Mouse (Mus musculus): ENCODE measurements around the gene Hic1. TPM values are rescaled to one million over a fixed set of nuclear protein-coding genes. Genes with fewer than 3 reads are reported as not detected.
A peak's percentile ranks its signal among the peaks of the same experiment; 100 is the strongest.

Gene Hic1
- polyA plus RNA-seq, 1 experiment from 2014 or later: 16.2 TPM

DNA sequence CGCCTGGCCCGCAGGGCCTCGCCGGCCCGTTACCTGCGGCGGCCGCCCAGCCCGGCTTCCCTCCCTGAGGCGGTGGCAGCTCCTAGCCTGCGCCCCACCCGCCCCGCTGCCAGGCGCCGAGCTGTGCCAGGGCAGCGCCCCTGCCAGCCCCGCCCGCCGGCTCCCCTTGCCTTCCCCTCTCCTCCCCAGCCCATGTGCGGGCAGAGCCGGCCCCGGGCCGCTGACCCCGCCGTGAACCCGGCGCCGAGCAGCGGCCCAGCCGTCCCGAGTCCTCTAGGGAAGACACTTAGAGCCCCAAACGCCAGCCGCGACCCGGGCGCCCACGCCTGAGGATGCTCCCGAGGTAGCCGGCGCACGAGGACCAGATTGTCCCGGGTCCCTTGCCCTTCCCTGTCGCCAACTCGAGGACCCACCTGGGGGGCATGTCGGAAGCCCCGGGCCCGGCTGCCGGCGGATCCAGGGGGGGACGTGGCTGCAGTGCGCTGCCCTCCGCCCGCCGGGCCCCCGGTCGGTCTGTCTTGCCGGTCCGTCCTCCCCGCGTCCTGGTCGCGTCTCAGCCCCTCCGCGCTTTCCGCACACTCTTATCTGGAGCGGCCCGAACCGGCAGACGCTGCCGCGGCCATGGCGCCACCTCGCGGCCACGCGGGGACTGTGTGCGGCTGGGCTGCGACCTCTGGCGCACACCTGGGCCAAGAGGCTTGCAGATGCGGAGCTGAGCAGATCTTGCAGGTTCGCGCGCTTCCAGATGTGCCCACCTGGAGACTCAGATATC, 543 bp downstream of the Hic1 start:
- Histone ChIP-seq H3K4me1 (ENCODE audit: insufficient read depth, low read length) (peaks cover 66% of the 10 kb centered on the region), H3K4me2 (replicated peaks; ENCODE audit: low read depth, low read length) (peak overlapping the region; percentile 90), H3K9me3 (ENCODE audit: low read length) (no peaks in the 10 kb centered on the region), H3K9ac (replicated peaks; ENCODE audit: low read length) (peak overlapping the region; percentile 77), H3K27ac (ENCODE audit: low read length) (peak overlapping the region; percentile 92), H3K27me3 (ENCODE audit: insufficient read depth, low read length) (peaks cover 78% of the 10 kb centered on the region), H3K4me3 (ENCODE audit: low read length) (peak overlapping the region; percentile 76), H3K36me3 (ENCODE audit: insufficient read depth, low read length) (peaks cover 5% of the 10 kb centered on the region; the same call in 1 of the 2 replicates)
- 0% methylated on average over 75 of the region's 83 CpGs for WGBS
- ATAC-seq (ENCODE audit: low FRiP score, low TSS enrichment): peak; percentile 27; the same call in 1 of the 2 replicates

DNA sequence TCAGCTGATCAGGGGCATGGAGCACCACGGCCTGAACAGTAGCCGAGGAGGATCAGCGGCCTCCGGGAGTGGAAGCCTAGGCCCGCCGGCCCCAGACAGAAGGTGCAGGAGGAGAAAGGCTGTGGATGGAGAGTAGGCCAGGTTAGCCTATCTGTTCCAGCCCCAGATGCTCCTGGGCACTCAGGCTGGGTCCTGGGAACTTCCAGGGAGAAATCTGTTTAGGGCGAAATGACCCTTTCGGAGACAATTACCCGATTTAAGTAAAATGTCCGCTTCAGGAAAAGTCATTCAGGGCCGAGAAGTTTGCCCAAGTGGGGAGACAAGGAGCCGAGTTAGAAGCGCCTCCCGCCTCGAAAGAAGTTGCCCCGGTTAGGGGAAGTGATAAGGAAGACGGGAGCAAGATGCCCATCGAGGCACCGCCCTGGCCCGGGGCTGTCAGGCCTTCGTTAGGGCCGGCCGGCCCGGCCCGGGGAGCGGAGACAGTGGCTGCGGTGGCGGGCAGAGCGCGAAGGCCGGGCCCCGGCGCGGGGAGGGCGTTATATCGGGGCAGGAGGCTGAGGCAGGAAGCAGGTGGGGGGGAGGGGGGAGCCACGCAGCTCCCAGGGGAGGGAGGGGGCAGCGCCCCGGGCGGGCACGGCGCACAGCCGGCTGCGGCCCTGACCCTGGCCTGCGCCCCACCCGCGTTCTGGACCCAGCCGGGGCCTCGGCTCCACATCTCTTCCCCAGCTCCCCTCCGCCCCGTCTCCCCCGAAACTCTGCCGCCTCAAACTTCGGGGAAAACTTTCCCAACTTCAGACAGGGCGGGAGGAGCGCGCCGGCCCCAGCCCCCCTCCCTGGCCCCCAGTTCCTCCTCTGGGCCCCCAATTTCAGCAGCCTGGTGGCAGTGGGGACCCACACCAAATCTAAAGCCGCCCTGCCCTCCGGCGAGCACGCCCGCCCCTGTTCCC, 1.4 kb downstream of the Hic1 start:
- Histone ChIP-seq H3K4me3 (ENCODE audit: low read length) (peak overlapping the region; percentile 76), H3K9me3 (ENCODE audit: low read length) (no peaks in the 10 kb centered on the region), H3K4me2 (replicated peaks; ENCODE audit: low read depth, low read length) (peak overlapping the region; percentile 90), H3K4me1 (ENCODE audit: insufficient read depth, low read length) (peaks cover 65% of the 10 kb centered on the region), H3K27me3 (ENCODE audit: insufficient read depth, low read length) (peaks cover 75% of the 10 kb centered on the region), H3K9ac (replicated peaks; ENCODE audit: low read length) (peak overlapping the region; percentile 77), H3K27ac (ENCODE audit: low read length) (peak overlapping the region; percentile 92), H3K36me3 (ENCODE audit: insufficient read depth, low read length) (peaks cover 14% of the 10 kb centered on the region; the same call in 1 of the 2 replicates)
- 2% methylated on average over 48 of the region's 63 CpGs for WGBS
- no peak for ATAC-seq (ENCODE audit: low FRiP score, low TSS enrichment)

DNA sequence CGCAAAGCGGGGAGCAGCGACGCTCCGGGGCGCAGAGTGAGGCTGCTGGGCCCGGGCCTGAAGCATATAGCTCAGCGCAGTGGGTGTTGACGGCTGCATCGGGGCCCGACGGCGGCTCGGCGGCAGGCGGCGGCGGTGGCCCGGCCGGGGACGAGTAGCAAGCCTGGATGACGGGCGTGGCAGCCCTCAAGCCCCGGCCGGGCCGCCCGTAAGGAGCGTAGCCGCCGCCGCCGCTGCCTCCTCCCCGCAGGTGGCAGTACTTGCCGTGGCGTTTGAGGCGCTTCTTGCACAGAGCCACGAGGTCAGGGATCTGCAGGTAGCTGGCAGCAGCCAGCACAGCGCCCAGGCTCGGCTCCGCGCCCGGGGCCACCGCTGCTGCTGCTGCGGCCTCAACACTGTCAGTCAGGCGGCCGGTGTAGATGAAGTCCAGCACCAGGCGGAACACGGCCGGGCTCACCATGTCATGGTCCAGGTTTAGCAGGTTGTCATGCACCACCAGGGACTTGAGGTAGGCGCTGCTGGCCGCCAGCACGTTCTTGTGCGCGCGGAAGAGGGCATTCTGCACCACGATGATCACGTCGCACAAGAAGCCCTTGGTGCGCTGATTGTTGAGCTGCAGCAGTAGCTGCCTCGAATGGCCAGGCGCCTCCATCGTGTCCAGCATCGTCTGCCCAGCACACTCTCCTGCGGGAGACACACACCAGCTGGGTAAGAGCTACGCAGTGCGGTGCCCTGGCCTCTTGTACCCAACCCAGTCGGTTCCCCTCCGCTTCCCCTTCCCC, 2.3 kb downstream of the Hic1 start:
- WGBS: 4% methylated on average over 63 of the region's 68 CpGs
- Histone ChIP-seq H3K36me3 (ENCODE audit: insufficient read depth, low read length) (peaks cover 20% of the 10 kb centered on the region), H3K4me1 (ENCODE audit: insufficient read depth, low read length) (peaks cover 63% of the 10 kb centered on the region)

DNA sequence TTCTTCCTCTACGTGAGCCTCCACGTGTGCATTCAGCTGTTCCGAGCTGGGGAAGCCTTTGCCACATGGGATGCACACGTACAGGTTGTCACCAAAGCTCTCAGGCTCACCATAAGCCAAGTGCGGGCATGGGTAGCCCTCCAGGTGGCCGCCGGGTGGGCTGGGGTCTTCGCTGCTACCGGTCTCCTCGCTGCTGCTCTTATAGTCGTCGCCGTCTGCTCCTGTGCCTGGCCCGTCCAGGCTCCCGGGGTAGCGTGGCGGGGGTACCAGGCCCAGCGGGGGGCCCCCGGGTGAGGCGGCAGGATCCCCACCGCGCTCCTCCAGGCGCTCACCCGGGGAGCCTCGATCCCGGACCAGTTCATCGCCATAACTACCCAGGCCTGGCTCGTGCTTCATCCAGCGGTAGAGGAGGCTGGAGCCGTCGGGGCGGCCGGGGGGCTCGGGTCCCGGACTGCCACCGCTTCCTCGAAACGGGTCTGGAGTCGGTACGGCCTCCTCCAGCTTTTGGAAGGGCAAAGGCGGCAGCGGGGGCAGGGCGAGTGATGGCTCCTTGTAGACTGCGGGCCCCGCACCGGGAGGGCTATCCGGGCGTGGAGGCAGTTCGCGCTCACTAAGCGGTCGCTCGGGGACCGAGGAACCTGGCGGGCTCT, 3.0 kb downstream of the Hic1 start:
- H3K27me3 ChIP-seq (ENCODE audit: insufficient read depth, low read length): peaks cover 59% of the 10 kb centered on the region
- 9% methylated on average over 55 of the region's 55 CpGs for WGBS
- no peak for ATAC-seq (ENCODE audit: low FRiP score, low TSS enrichment)
- H3K4me2 ChIP-seq (replicated peaks; ENCODE audit: low read depth, low read length): peak overlapping the region; percentile 90
- H3K4me3 ChIP-seq (ENCODE audit: low read length): peak overlapping the region; percentile 76
- H3K9me3 ChIP-seq (ENCODE audit: low read length): no peaks in the 10 kb centered on the region
- peak overlapping the region; percentile 92 for H3K27ac ChIP-seq (ENCODE audit: low read length)
- peaks cover 26% of the 10 kb centered on the region for H3K36me3 ChIP-seq (ENCODE audit: insufficient read depth, low read length)
- H3K9ac ChIP-seq (replicated peaks; ENCODE audit: low read length): peak overlapping the region; percentile 77
- H3K4me1 ChIP-seq (ENCODE audit: insufficient read depth, low read length): peaks cover 62% of the 10 kb centered on the region

More for the DNA sequence above, 2.3 kb downstream of the Hic1 start:
- Histone ChIP-seq H3K9ac (replicated peaks; ENCODE audit: low read length) (peak overlapping the region; percentile 77), H3K27ac (ENCODE audit: low read length) (peak overlapping the region; percentile 92), H3K4me3 (ENCODE audit: low read length) (peak overlapping the region; percentile 76), H3K4me2 (replicated peaks; ENCODE audit: low read depth, low read length) (peak overlapping the region; percentile 90), H3K9me3 (ENCODE audit: low read length) (no peaks in the 10 kb centered on the region), H3K27me3 (ENCODE audit: insufficient read depth, low read length) (peaks cover 66% of the 10 kb centered on the region)
- ATAC-seq (ENCODE audit: low FRiP score, low TSS enrichment): no peak

DNA sequence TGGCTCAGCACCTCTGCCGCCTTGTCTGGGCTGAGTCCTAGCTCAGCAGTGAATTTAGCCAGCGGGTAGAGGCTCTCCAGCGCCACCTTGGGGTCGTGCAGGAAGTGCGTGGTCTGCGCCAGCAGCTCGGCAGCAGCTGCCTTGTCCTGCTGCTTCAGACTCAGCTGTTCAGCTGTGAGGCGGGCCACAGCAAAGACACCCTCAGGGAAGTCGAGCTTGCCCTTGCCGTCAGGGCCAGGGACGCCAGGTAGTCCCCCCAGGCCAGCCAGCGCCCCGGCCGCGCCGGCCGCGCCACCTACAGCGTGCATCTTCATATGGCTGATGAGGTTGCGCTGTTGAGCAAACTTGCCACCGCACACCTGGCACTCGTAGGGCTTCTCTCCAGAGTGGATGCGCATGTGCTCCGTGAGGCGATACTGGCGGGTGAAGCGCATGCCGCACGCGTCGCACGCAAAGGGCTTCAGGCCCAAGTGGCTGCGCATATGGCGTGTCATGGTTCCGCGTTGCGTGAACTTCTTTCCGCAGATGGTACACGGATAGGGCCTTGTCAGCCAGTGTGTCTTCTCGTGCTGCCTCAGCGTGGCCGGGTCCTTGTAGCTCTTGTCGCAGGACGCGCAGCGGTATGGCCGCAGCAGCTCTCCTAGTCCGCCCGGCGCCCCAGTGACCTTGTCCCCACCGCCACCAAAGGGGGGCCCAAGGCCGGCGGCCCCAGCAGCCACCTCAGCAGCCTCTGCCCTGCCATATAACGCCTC, 3.7 kb downstream of the Hic1 start:
- Histone ChIP-seq H3K4me1 (ENCODE audit: insufficient read depth, low read length) (peaks cover 58% of the 10 kb centered on the region), H3K4me3 (ENCODE audit: low read length) (peak overlapping the region; percentile 76), H3K36me3 (ENCODE audit: insufficient read depth, low read length) (peaks cover 28% of the 10 kb centered on the region), H3K9me3 (ENCODE audit: low read length) (no peaks in the 10 kb centered on the region), H3K27ac (ENCODE audit: low read length) (peak overlapping the region; percentile 92), H3K9ac (replicated peaks; ENCODE audit: low read length) (peak overlapping the region; percentile 77), H3K27me3 (ENCODE audit: insufficient read depth, low read length) (peaks cover 52% of the 10 kb centered on the region), H3K4me2 (replicated peaks; ENCODE audit: low read depth, low read length) (peak overlapping the region; percentile 90)
- ATAC-seq (ENCODE audit: low FRiP score, low TSS enrichment): no peak
- WGBS: 9% methylated on average over 54 of the region's 54 CpGs

DNA sequence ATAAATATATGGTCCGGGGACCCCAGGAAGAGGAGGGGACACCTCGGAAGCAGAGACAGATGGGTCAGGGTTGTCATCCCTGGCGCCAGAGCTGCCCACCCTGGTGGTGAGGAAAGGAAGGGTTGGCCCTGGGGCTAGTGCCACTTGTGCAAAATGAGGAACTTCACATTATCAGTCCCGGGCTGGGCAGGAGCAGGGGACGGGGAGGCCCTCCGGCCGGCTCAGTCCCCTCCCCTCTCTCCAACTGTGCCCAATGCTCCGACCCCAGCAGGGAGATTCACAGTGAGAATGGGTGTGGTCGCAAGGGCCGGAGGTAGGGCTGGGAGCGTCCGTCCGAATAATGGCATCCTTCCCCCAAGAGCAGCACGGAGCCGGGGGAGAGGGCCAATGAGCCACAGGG, 4.6 kb downstream of the Hic1 start:
- WGBS: 13% methylated on average over 15 of the region's 15 CpGs
- peak overlapping the region; percentile 92 for H3K27ac ChIP-seq (ENCODE audit: low read length)
- peaks cover 54% of the 10 kb centered on the region for H3K4me1 ChIP-seq (ENCODE audit: insufficient read depth, low read length)
- H3K9me3 ChIP-seq (ENCODE audit: low read length): no peaks in the 10 kb centered on the region
- peaks cover 46% of the 10 kb centered on the region for H3K27me3 ChIP-seq (ENCODE audit: insufficient read depth, low read length)
- peak overlapping the region; percentile 77 for H3K9ac ChIP-seq (replicated peaks; ENCODE audit: low read length)
- peak overlapping the region; percentile 90 for H3K4me2 ChIP-seq (replicated peaks; ENCODE audit: low read depth, low read length)
- ATAC-seq (ENCODE audit: low FRiP score, low TSS enrichment): no peak
- peak overlapping the region; percentile 76 for H3K4me3 ChIP-seq (ENCODE audit: low read length)
- peaks cover 34% of the 10 kb centered on the region for H3K36me3 ChIP-seq (ENCODE audit: insufficient read depth, low read length)

DNA sequence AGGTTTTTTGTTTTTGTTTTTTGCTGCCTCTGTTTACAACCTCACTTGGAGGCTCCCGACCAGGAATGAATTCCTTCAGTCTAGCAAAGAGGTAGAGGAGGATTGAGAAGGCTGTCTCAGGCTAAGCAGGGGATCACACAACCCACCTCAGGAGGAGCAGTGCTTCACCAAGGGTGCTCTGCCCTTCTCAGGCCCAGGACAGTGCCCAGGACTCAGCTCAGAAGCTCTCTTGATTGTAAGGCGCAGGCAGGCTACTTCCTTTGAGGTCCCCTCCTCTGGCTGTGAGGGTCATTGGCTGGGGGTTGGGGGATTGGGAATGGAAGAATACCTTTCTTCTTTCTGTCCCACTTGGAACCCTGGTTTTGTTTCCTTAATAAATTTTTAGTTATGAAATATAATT, 5.3 kb downstream of the Hic1 start:
- Histone ChIP-seq H3K27ac (ENCODE audit: low read length) (peak overlapping the region; percentile 92), H3K27me3 (ENCODE audit: insufficient read depth, low read length) (peaks cover 39% of the 10 kb centered on the region), H3K9me3 (ENCODE audit: low read length) (no peaks in the 10 kb centered on the region), H3K4me3 (ENCODE audit: low read length) (peak overlapping the region; percentile 76), H3K9ac (replicated peaks; ENCODE audit: low read length) (peak overlapping the region; percentile 77), H3K4me2 (replicated peaks; ENCODE audit: low read depth, low read length) (peak overlapping the region; percentile 90), H3K36me3 (ENCODE audit: insufficient read depth, low read length) (peaks cover 40% of the 10 kb centered on the region), H3K4me1 (ENCODE audit: insufficient read depth, low read length) (peaks cover 49% of the 10 kb centered on the region)
- ATAC-seq (ENCODE audit: low FRiP score, low TSS enrichment): no peak
- WGBS: 54% methylated on average over 2 of the region's 2 CpGs

DNA sequence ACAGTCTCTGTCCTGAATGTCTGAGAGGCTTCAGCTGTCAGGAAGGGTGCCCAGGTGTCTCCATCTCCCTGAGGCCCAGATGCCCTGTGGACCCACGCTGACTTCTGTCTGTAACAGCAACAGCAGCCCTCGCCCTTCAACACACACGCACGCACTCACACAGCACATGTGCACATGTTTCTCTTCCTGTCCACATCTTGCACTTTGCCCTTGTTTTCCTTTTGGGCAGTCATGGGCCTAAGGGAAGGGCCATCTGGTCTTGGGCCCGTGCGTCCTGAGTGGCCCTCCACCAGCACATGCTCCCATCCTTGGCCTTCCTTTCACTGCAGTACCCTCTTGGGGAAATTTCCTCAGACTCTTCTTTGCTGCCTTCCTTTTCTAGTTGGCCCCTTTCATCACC, 5.9 kb downstream of the Hic1 start:
- peak overlapping the region; percentile 53 for H3K9ac ChIP-seq (replicated peaks; ENCODE audit: low read length)
- peak overlapping the region; percentile 92 for H3K27ac ChIP-seq (ENCODE audit: low read length)
- 63% methylated on average over 6 of the region's 6 CpGs for whole genome bisulfite sequencing
- peaks cover 49% of the 10 kb centered on the region for H3K4me1 ChIP-seq (ENCODE audit: insufficient read depth, low read length)
- peak overlapping the region; percentile 90 for H3K4me2 ChIP-seq (replicated peaks; ENCODE audit: low read depth, low read length)
- peaks cover 40% of the 10 kb centered on the region for H3K36me3 ChIP-seq (ENCODE audit: insufficient read depth, low read length)
- ATAC-seq (ENCODE audit: low FRiP score, low TSS enrichment): no peak
- H3K4me3 ChIP-seq (ENCODE audit: low read length): peak overlapping the region; percentile 76
- no peaks in the 10 kb centered on the region for H3K9me3 ChIP-seq (ENCODE audit: low read length)
- H3K27me3 ChIP-seq (ENCODE audit: insufficient read depth, low read length): peaks cover 33% of the 10 kb centered on the region

Data from kidney, embryonic 16.5 days (tissue).